Mouse (Mus musculus): Measurements from ENCODE around the gene Uqcc2. TPM values are rescaled to one million over a fixed set of nuclear protein-coding genes. Genes with fewer than 3 reads are reported as not detected.

The Uqcc2 gene
- polyA plus RNA-seq (2017; shearing (Covaris generic)) = 100 to 1,000 TPM; 123 to 139 (median 128) TPM

GRCm38 (mm10) chr17:27133551-27134141 is at the start of gene Uqcc2:
Uqcc2 (minus strand) TSS chr17:27133916.
- ATAC-seq = peak; percentile 86

- ATAC-seq = no peak
These were observed 48.7 kb upstream of the Uqcc2 start for GRCm38 (mm10) chr17:27182401-27182800.

GRCm38 (mm10) chr17:27181666-27182065 is 48.0 kb upstream of the Uqcc2 start:
- no peak for ATAC-seq

GRCm38 (mm10) chr17:27179681-27180280 is 46.1 kb upstream of the Uqcc2 start:
- ATAC-seq = no peak

- no peak for ATAC-seq
These were observed 44.9 kb upstream of the Uqcc2 start for GRCm38 (mm10) chr17:27178427-27179177.

- ATAC-seq = no peak
These were observed 44.3 kb upstream of the Uqcc2 start for GRCm38 (mm10) chr17:27178019-27178418.

- ATAC-seq = no peak
These were observed 43.0 kb upstream of the Uqcc2 start for GRCm38 (mm10) chr17:27176754-27177153.

GRCm38 (mm10) chr17:27176287-27176686 is 42.6 kb upstream of the Uqcc2 start:
- ATAC-seq = no peak

GRCm38 (mm10) chr17:27175196-27175874 is 41.6 kb upstream of the Uqcc2 start:
- ATAC-seq = no peak

- no peak for ATAC-seq
These were observed 40.0 kb upstream of the Uqcc2 start for GRCm38 (mm10) chr17:27173715-27174114.

GRCm38 (mm10) chr17:27172459-27172858 is 38.7 kb upstream of the Uqcc2 start:
- no peak for ATAC-seq

- ATAC-seq = no peak
These were observed 37.4 kb upstream of the Uqcc2 start for GRCm38 (mm10) chr17:27171121-27171520.

- no peak for ATAC-seq
These were observed 36.4 kb upstream of the Uqcc2 start for GRCm38 (mm10) chr17:27169952-27170695.

GRCm38 (mm10) chr17:27168569-27168968 is 34.9 kb upstream of the Uqcc2 start:
- no peak for ATAC-seq

- ATAC-seq = no peak
These were observed 33.8 kb upstream of the Uqcc2 start, which contains the start of gene Ip6k3 for GRCm38 (mm10) chr17:27167545-27167944. Ip6k3 (minus strand) TSS chr17:27167795.

GRCm38 (mm10) chr17:27166901-27167300 is 33.2 kb upstream of the Uqcc2 start:
- no peak for ATAC-seq

GRCm38 (mm10) chr17:27165054-27165773 is 31.5 kb upstream of the Uqcc2 start:
- ATAC-seq = no peak

GRCm38 (mm10) chr17:27160905-27161304 is 27.2 kb upstream of the Uqcc2 start:
- no peak for ATAC-seq

- ATAC-seq = no peak
These were observed 25.5 kb upstream of the Uqcc2 start for GRCm38 (mm10) chr17:27159169-27159568.

- ATAC-seq = no peak
These were observed 24.7 kb upstream of the Uqcc2 start for GRCm38 (mm10) chr17:27158439-27158838.

GRCm38 (mm10) chr17:27155752-27156151 is 22.0 kb upstream of the Uqcc2 start:
- ATAC-seq = no peak

GRCm38 (mm10) chr17:27154881-27155280 is 21.2 kb upstream of the Uqcc2 start:
- no peak for ATAC-seq

All from inflammation-experienced regulatory T-cells, adult 6 months (primary cell).